Mouse (Mus musculus): ENCODE measurements at regions not wholly inside any gene's neighbourhood (a gene's known extent, or its start where the extent isn't known, plus 50 kb on each side); places are given as distances from the start of the nearest gene placed in this dataset.

DNA sequence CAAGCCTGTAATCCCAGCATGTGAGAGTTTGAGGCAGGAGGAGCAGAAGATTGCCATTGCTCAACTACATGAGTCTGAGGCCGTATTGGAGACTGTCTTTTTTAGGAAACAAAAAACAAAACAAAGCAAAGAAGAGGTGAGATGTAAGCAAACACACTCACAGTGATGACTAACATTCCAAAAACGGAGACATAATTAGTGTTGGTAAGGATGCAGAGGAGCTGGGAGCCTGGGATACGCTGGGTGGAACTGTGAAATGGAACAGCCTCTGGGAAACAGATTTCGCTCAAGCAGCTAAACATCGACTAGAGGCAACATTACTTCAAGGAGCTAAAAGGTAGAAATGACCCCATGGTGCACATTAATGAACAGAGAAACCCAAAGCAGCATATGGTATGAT, 68.3 kb upstream of the Lrig1 start:
- TF ChIP-seq POLR2A (IDR thresholded peaks at IDR 0.05; ENCODE audit: low read depth, low read length), result no peak
- TF ChIP-seq CTCF (IDR thresholded peaks at IDR 0.05; ENCODE audit: extremely low read depth, insufficient read length, insufficient replicate concordance, low read depth, low read length), result no peak

Data from small intestine, adult 2 months (tissue).